In genomic region chr5:124830331-124830730, GRCm38 (mm10) we compare ENCODE assay signal across 24 mouse cellular contexts. TPM values are rescaled to one million over a fixed set of nuclear protein-coding genes. Genes with fewer than 3 reads are reported as not detected.
DNase-seq lines count a peak whose midpoint lies in the region; ATAC-seq and TF ChIP-seq lines count a peak whose summit lies in the region.
"Had no signal": no experiment of that assay in that cellular context is flagged by ENCODE, and none has a peak within 500 bp of the region (broad histone marks: within the 10 kb centered on the region; RNA-seq: fewer than 3 reads in every experiment).

No protein-coding gene starts in this region.

- peaks cover 11% of the 10 kb centered on the region; the same call in 1 of the 2 replicates for H3K36me3 ChIP-seq in hindbrain, postnatal 0 days (ENCODE audit: insufficient read depth, low read length)
- H3K36me3 ChIP-seq in hindbrain, embryonic 14.5 days (replicated peaks; ENCODE audit: control insufficient read depth, insufficient read depth): peaks cover 26% of the 10 kb centered on the region
- H3K36me3 ChIP-seq: embryonic facial prominence, embryonic 15.5 days had no signal

- no peak for ATAC-seq in hindbrain, postnatal 0 days
- ATAC-seq in hindbrain, embryonic 14.5 days (ENCODE audit: low FRiP score): no peak
- ATAC-seq in Patski: peak; percentile 6
- ATAC-seq: CD4-positive, CD25-positive, alpha-beta regulatory T cell, adult 4 months; forebrain, embryonic 14.5 days; forebrain, embryonic 16.5 days had no signal

- no peak overlapping the region for H3K27ac ChIP-seq in hindbrain, postnatal 0 days
- no peak overlapping the region for H3K27ac ChIP-seq in hindbrain, embryonic 14.5 days
- H3K27ac ChIP-seq: embryonic facial prominence, embryonic 13.5 days; embryonic facial prominence, embryonic 15.5 days; forebrain, embryonic 10.5 days; forebrain, embryonic 12.5 days had no signal

- no peak overlapping the region for H3K4me2 ChIP-seq in hindbrain, postnatal 0 days (ENCODE audit: low read depth, low read length)
- H3K4me2 ChIP-seq in hindbrain, embryonic 14.5 days (replicated peaks): no peak overlapping the region
- H3K4me2 ChIP-seq: embryonic facial prominence, embryonic 13.5 days; embryonic facial prominence, embryonic 15.5 days; forebrain, embryonic 12.5 days had no signal

- no peak overlapping the region for H3K4me3 ChIP-seq in hindbrain, postnatal 0 days (ENCODE audit: low read length)
- no peak overlapping the region for H3K4me3 ChIP-seq in hindbrain, embryonic 14.5 days (replicated peaks; ENCODE audit: low read length)
- H3K4me3 ChIP-seq: embryonic facial prominence, embryonic 13.5 days; embryonic facial prominence, embryonic 15.5 days; erythroblast, embryonic 14.5 days; forebrain, embryonic 10.5 days; forebrain, embryonic 12.5 days had no signal

- CTCF ChIA-PET in Patski (lab: Charles Lee): interaction anchor here (1.4 kb wide), 1 partner anchor 24 kb away, joined by 3 read pairs; no protein-coding TSS in a partner anchor

- no peak overlapping the region for H3K9ac ChIP-seq in hindbrain, postnatal 0 days (replicated peaks; ENCODE audit: low read length)
- no peak overlapping the region for H3K9ac ChIP-seq in hindbrain, embryonic 14.5 days
- H3K9ac ChIP-seq: embryonic facial prominence, embryonic 13.5 days; embryonic facial prominence, embryonic 15.5 days; forebrain, embryonic 12.5 days had no signal

- H3K4me1 ChIP-seq in hindbrain, postnatal 0 days (ENCODE audit: insufficient read depth, low read length): no peaks in the 10 kb centered on the region
- no peaks in the 10 kb centered on the region for H3K4me1 ChIP-seq in hindbrain, embryonic 14.5 days (replicated peaks; ENCODE audit: control insufficient read depth, insufficient read depth, low read length)
- H3K4me1 ChIP-seq: embryonic facial prominence, embryonic 13.5 days; embryonic facial prominence, embryonic 15.5 days; forebrain, embryonic 10.5 days; forebrain, embryonic 12.5 days had no signal

- H3K27me3 ChIP-seq in hindbrain, postnatal 0 days (ENCODE audit: insufficient read depth, low read length): no peaks in the 10 kb centered on the region
- H3K27me3 ChIP-seq in hindbrain, embryonic 14.5 days (ENCODE audit: control insufficient read depth, insufficient read depth, low read length): no peaks in the 10 kb centered on the region
- H3K27me3 ChIP-seq in Patski: no peaks in the 10 kb centered on the region
- H3K27me3 ChIP-seq: embryonic facial prominence, embryonic 13.5 days; embryonic facial prominence, embryonic 15.5 days; forebrain, embryonic 12.5 days had no signal

- DNase-seq in cerebellum, postnatal 10 days: peak; percentile 91 to 93
- no peak for DNase-seq in cerebellum, adult 18-20 months
- DNase-seq in hindbrain, postnatal 0 days (ENCODE audit: low spot score): peak; percentile 33
- DNase-seq in hindbrain, embryonic 14.5 days (ENCODE audit: low spot score): no peak
- DNase-seq in Patski (ENCODE audit: low read depth, low spot score): no peak
- DNase-seq: adrenal gland, adult 2 months; adrenal gland, postnatal 10 days; adrenal gland, postnatal 25 days; B cell, adult 2 months; cerebellum, adult 11-12 months; cerebellum, adult 8-10 months; cerebellum, adult 9-11 months; cerebellum, postnatal 36 days; embryo, embryonic 11 days had no signal

- POLR2A ChIA-PET in Patski (lab: Charles Lee): no interaction called here

- WGBS in hindbrain, postnatal 0 days: 80% methylated on average over 12 of the region's 12 CpGs
- WGBS in hindbrain, embryonic 14.5 days: 94% methylated on average over 12 of the region's 12 CpGs

- TF ChIP-seq CTCF in hindbrain, postnatal 0 days (IDR thresholded peaks at IDR 0.05; ENCODE audit: low read depth): no peak
- TF ChIP-seq CTCF in Patski (IDR thresholded peaks at IDR 0.05): no peak

- no peaks in the 10 kb centered on the region for H3K9me3 ChIP-seq in hindbrain, postnatal 0 days (ENCODE audit: low read length)
- H3K9me3 ChIP-seq in hindbrain, embryonic 14.5 days (ENCODE audit: control insufficient read depth, low read length): no peaks in the 10 kb centered on the region
- H3K9me3 ChIP-seq: embryonic facial prominence, embryonic 13.5 days; embryonic facial prominence, embryonic 15.5 days; forebrain, embryonic 10.5 days; forebrain, embryonic 12.5 days; G1E had no signal

- in situ Hi-C loops in Patski (cut with MboI; ENCODE audit: low pct_unique_long_range_greater_than_20kb): no loop called here

RNA-seq across cellular contexts. Expression of gene Ccdc92, which starts 31.9 kb away (rescaled TPM):
- total RNA-seq in hindbrain, postnatal 0 days (2014; rRNA removed): 43.2 and 48.5 TPM in 2 replicates
- 43.7 and 49.4 TPM in 2 replicates for polyA plus RNA-seq in hindbrain, postnatal 0 days (2015; fragmentation: Nextera tagmentation; extraction: Ambion mirVana)
- polyA plus RNA-seq in hindbrain, embryonic 14.5 days (2014; fragmentation: Nextera tagmentation; extraction: Ambion mirVana): 39.4 and 45.2 TPM in 2 replicates
- 26.5 TPM for polyA plus RNA-seq in Patski (2021)
- total RNA-seq: common myeloid progenitor, adult 5-6 weeks had no signal

RNA-seq across cellular contexts. Expression of gene Zfp664, which starts 32.2 kb away (rescaled TPM):
- total RNA-seq in hindbrain, postnatal 0 days (2014; rRNA removed): 42.5 and 44.7 TPM in 2 replicates
- polyA plus RNA-seq in hindbrain, postnatal 0 days (2015; fragmentation: Nextera tagmentation; extraction: Ambion mirVana): 63.6 and 68.9 TPM in 2 replicates
- polyA plus RNA-seq in hindbrain, embryonic 14.5 days (2014; fragmentation: Nextera tagmentation; extraction: Ambion mirVana): 76.3 and 76.8 TPM in 2 replicates
- 121 TPM for polyA plus RNA-seq in Patski (2021)

Comparison
In these comparisons a context has a peak if more than half of its experiments do, and no peak if none do; other contexts are left out.
1. DNase-seq: peak in cerebellum, postnatal 10 days (2 of 2) and hindbrain, postnatal 0 days (single experiment); none in cerebellum, adult 18-20 months (0 of 2), hindbrain, embryonic 14.5 days (single experiment) and Patski (single experiment).